Comparison of ENCODE assay signal across 19 mouse cellular contexts in genomic region chr2:170255997-170256396, GRCm38 (mm10).
"Had no signal": no experiment of that assay in that cellular context is flagged by ENCODE, and none has a peak within 500 bp of the region (broad histone marks: within the 10 kb centered on the region; RNA-seq: fewer than 3 reads in every experiment).

No protein-coding gene starts in this region.

- H3K27me3 ChIP-seq: midbrain, embryonic 12.5 days; neural tube, embryonic 13.5 days; neural tube, embryonic 15.5 days had no signal

- H3K4me2 ChIP-seq: lung, embryonic 14.5 days; midbrain, embryonic 12.5 days; neural tube, embryonic 13.5 days; neural tube, embryonic 15.5 days had no signal

- H3K36me3 ChIP-seq: midbrain, embryonic 10.5 days; midbrain, embryonic 12.5 days; neural tube, embryonic 13.5 days; neural tube, embryonic 15.5 days had no signal

- DNase-seq: lung, adult 18-20 months; lung, embryonic 14.5 days; lung, postnatal 10 days; lung, postnatal 4 days; midbrain, embryonic 14.5 days; retina, postnatal 1 day; right cerebral cortex, adult 18-20 months; right cerebral cortex, postnatal 25 days; right cerebral cortex, postnatal 4 days; spleen, adult 18-20 months; thymus, adult 18-20 months; thymus, postnatal 14 days; thymus, postnatal 36 days had no signal

- H3K9ac ChIP-seq: lung, embryonic 14.5 days; midbrain, embryonic 12.5 days; neural tube, embryonic 13.5 days; neural tube, embryonic 15.5 days had no signal

- H3K4me1 ChIP-seq: midbrain, embryonic 12.5 days; neural tube, embryonic 15.5 days had no signal

- ATAC-seq: midbrain, embryonic 16.5 days had no signal

- H3K9me3 ChIP-seq: midbrain, embryonic 10.5 days; midbrain, embryonic 12.5 days; neural tube, embryonic 13.5 days; neural tube, embryonic 15.5 days had no signal

- H3K27ac ChIP-seq: midbrain, embryonic 10.5 days; midbrain, embryonic 12.5 days; neural tube, embryonic 13.5 days; neural tube, embryonic 15.5 days had no signal

- H3K4me3 ChIP-seq: midbrain, embryonic 10.5 days; midbrain, embryonic 12.5 days; myocyte; neural tube, embryonic 13.5 days; neural tube, embryonic 15.5 days had no signal
